Mouse (Mus musculus) small intestine, adult 2 months (tissue): ENCODE data around the gene Tmem102.

Source experiments
- CTCF ChIP-seq: fragments of 200-500 bp; IDR thresholded peaks from 2 replicates; pipeline ENCODE4 v1.5.1; 2012; ENCODE audit warnings: low read depth, mild to moderate bottlenecking, control low read depth, inconsistent platforms, low read length, moderate library complexity, mixed read lengths; ENCODE audit not compliant: insufficient replicate concordance, insufficient read length; ENCODE audit errors: extremely low read depth
- POLR2A ChIP-seq: fragments of 200-500 bp; IDR thresholded peaks from 2 replicates; pipeline ENCODE4 v1.6.1; 2012; ENCODE audit warnings: low read depth, mild to moderate bottlenecking, control low read depth, inconsistent platforms, low read length, moderate library complexity

GRCm38 (mm10) chr11:69846198-69846680 lies 40.8 kb upstream of the Tmem102 start, which contains the start of gene Plscr3:
- TF ChIP-seq CTCF: no peak
- TF ChIP-seq POLR2A: peak; percentile 92
